Mouse (Mus musculus): ENCODE measurements around the gene Filip1l. TPM values are rescaled to one million over a fixed set of nuclear protein-coding genes. Genes with fewer than 3 reads are reported as not detected.

Filip1l gene
- polyA plus RNA-seq, 1 experiment from 2014 or later: 38.2 TPM

- Histone ChIP-seq H3K27ac (ENCODE audit: low read depth) (no peak overlapping the region), H3K4me3 (ENCODE audit: low read depth, low read length) (no peak overlapping the region), H3K4me2 (ENCODE audit: low read length) (no peak overlapping the region), H3K9ac (ENCODE audit: low read length) (no peak overlapping the region), H3K4me1 (replicated peaks; ENCODE audit: control insufficient read depth, insufficient read depth, low read length) (peaks cover 16% of the 10 kb centered on the region; the same call in 1 of the 2 replicates), H3K27me3 (replicated peaks; ENCODE audit: control insufficient read depth, insufficient read depth, low read length) (no peaks in the 10 kb centered on the region), H3K36me3 (ENCODE audit: control insufficient read depth, insufficient read depth, low read length) (no peaks in the 10 kb centered on the region), H3K9me3 (ENCODE audit: control insufficient read depth, low read length) (no peaks in the 10 kb centered on the region)
- ATAC-seq (replicated peaks; ENCODE audit: low FRiP score, low TSS enrichment, low read depth): no peak
- WGBS: 53% methylated on average over 4 of the region's 4 CpGs
- no peak for DNase-seq (ENCODE audit: low spot score)
These were observed 130.0 kb downstream of the Filip1l start for GRCm38 (mm10) chr16:57482911-57483310.

- Histone ChIP-seq H3K27me3 (replicated peaks; ENCODE audit: control insufficient read depth, insufficient read depth, low read length) (no peaks in the 10 kb centered on the region), H3K9ac (ENCODE audit: low read length) (no peak overlapping the region), H3K9me3 (ENCODE audit: control insufficient read depth, low read length) (no peaks in the 10 kb centered on the region), H3K36me3 (ENCODE audit: control insufficient read depth, insufficient read depth, low read length) (no peaks in the 10 kb centered on the region), H3K4me2 (ENCODE audit: low read length) (no peak overlapping the region), H3K4me3 (ENCODE audit: low read depth, low read length) (no peak overlapping the region), H3K4me1 (replicated peaks; ENCODE audit: control insufficient read depth, insufficient read depth, low read length) (peaks cover 16% of the 10 kb centered on the region; the same call in 1 of the 2 replicates), H3K27ac (ENCODE audit: low read depth) (peak overlapping the region; percentile 82)
- DNase-seq (ENCODE audit: low spot score): no peak
- no peak for ATAC-seq (replicated peaks; ENCODE audit: low FRiP score, low TSS enrichment, low read depth)
- 52% methylated on average over 2 of the region's 2 CpGs for WGBS
These were observed 130.6 kb downstream of the Filip1l start for GRCm38 (mm10) chr16:57483503-57483902.

- peak overlapping the region; percentile 82 for H3K27ac ChIP-seq (ENCODE audit: low read depth)
- WGBS: 36% methylated on average over 12 of the region's 12 CpGs
- no peak overlapping the region for H3K4me2 ChIP-seq (ENCODE audit: low read length)
- no peaks in the 10 kb centered on the region for H3K9me3 ChIP-seq (ENCODE audit: control insufficient read depth, low read length)
- ATAC-seq (replicated peaks; ENCODE audit: low FRiP score, low TSS enrichment, low read depth) (peak; percentile 58; the same call in 1 of the 2 replicates), DNase-seq (ENCODE audit: low spot score) (no peak)
- H3K4me1 ChIP-seq (replicated peaks; ENCODE audit: control insufficient read depth, insufficient read depth, low read length): peaks cover 16% of the 10 kb centered on the region; the same call in 1 of the 2 replicates
- no peak overlapping the region for H3K4me3 ChIP-seq (ENCODE audit: low read depth, low read length)
- H3K9ac ChIP-seq (ENCODE audit: low read length): no peak overlapping the region
- H3K27me3 ChIP-seq (replicated peaks; ENCODE audit: control insufficient read depth, insufficient read depth, low read length): no peaks in the 10 kb centered on the region
- H3K36me3 ChIP-seq (ENCODE audit: control insufficient read depth, insufficient read depth, low read length): no peaks in the 10 kb centered on the region
These were observed 131.3 kb downstream of the Filip1l start for GRCm38 (mm10) chr16:57484043-57484795.

GRCm38 (mm10) chr16:57485265-57485664 lies 132.4 kb downstream of the Filip1l start:
- Histone ChIP-seq H3K4me2 (ENCODE audit: low read length) (no peak overlapping the region), H3K9me3 (ENCODE audit: control insufficient read depth, low read length) (no peaks in the 10 kb centered on the region), H3K4me3 (ENCODE audit: low read depth, low read length) (no peak overlapping the region), H3K4me1 (replicated peaks; ENCODE audit: control insufficient read depth, insufficient read depth, low read length) (peaks cover 12% of the 10 kb centered on the region; the same call in 1 of the 2 replicates), H3K27me3 (replicated peaks; ENCODE audit: control insufficient read depth, insufficient read depth, low read length) (no peaks in the 10 kb centered on the region), H3K27ac (ENCODE audit: low read depth) (no peak overlapping the region), H3K9ac (ENCODE audit: low read length) (no peak overlapping the region), H3K36me3 (ENCODE audit: control insufficient read depth, insufficient read depth, low read length) (no peaks in the 10 kb centered on the region)
- ATAC-seq (replicated peaks; ENCODE audit: low FRiP score, low TSS enrichment, low read depth) (no peak), DNase-seq (ENCODE audit: low spot score) (no peak)
- 83% methylated on average over 9 of the region's 9 CpGs for whole genome bisulfite sequencing

GRCm38 (mm10) chr16:57486266-57486665 lies 133.4 kb downstream of the Filip1l start:
- no peaks in the 10 kb centered on the region for H3K9me3 ChIP-seq (ENCODE audit: control insufficient read depth, low read length)
- H3K27ac ChIP-seq (ENCODE audit: low read depth): no peak overlapping the region
- ATAC-seq (replicated peaks; ENCODE audit: low FRiP score, low TSS enrichment, low read depth) (no peak), DNase-seq (ENCODE audit: low spot score) (no peak)
- no peak overlapping the region for H3K9ac ChIP-seq (ENCODE audit: low read length)
- H3K4me2 ChIP-seq (ENCODE audit: low read length): no peak overlapping the region
- H3K4me1 ChIP-seq (replicated peaks; ENCODE audit: control insufficient read depth, insufficient read depth, low read length): peaks cover 12% of the 10 kb centered on the region; the same call in 1 of the 2 replicates
- no peaks in the 10 kb centered on the region for H3K36me3 ChIP-seq (ENCODE audit: control insufficient read depth, insufficient read depth, low read length)
- 92% methylated on average over 5 of the region's 5 CpGs for WGBS
- H3K27me3 ChIP-seq (replicated peaks; ENCODE audit: control insufficient read depth, insufficient read depth, low read length): no peaks in the 10 kb centered on the region
- H3K4me3 ChIP-seq (ENCODE audit: low read depth, low read length): no peak overlapping the region

GRCm38 (mm10) chr16:57488661-57489060 lies 135.8 kb downstream of the Filip1l start:
- peaks cover 11% of the 10 kb centered on the region; the same call in 1 of the 2 replicates for H3K4me1 ChIP-seq (replicated peaks; ENCODE audit: control insufficient read depth, insufficient read depth, low read length)
- no peak for DNase-seq (ENCODE audit: low spot score)

GRCm38 (mm10) chr16:57490691-57491090 lies 137.8 kb downstream of the Filip1l start:
- Histone ChIP-seq H3K27ac (ENCODE audit: low read depth) (no peak overlapping the region), H3K4me3 (ENCODE audit: low read depth, low read length) (no peak overlapping the region), H3K9me3 (ENCODE audit: control insufficient read depth, low read length) (no peaks in the 10 kb centered on the region), H3K4me1 (replicated peaks; ENCODE audit: control insufficient read depth, insufficient read depth, low read length) (no peaks in the 10 kb centered on the region), H3K27me3 (replicated peaks; ENCODE audit: control insufficient read depth, insufficient read depth, low read length) (no peaks in the 10 kb centered on the region), H3K9ac (ENCODE audit: low read length) (no peak overlapping the region), H3K36me3 (ENCODE audit: control insufficient read depth, insufficient read depth, low read length) (no peaks in the 10 kb centered on the region), H3K4me2 (ENCODE audit: low read length) (no peak overlapping the region)
- no peak for DNase-seq (ENCODE audit: low spot score)
- 90% methylated on average over 8 of the region's 8 CpGs for WGBS
- no peak for ATAC-seq (replicated peaks; ENCODE audit: low FRiP score, low TSS enrichment, low read depth)

More at GRCm38 (mm10) chr16:57488661-57489060, 135.8 kb downstream of the Filip1l start:
- no peak overlapping the region for H3K9ac ChIP-seq (ENCODE audit: low read length)
- H3K4me2 ChIP-seq (ENCODE audit: low read length): no peak overlapping the region
- H3K4me3 ChIP-seq (ENCODE audit: low read depth, low read length): no peak overlapping the region
- no peak overlapping the region for H3K27ac ChIP-seq (ENCODE audit: low read depth)
- no peaks in the 10 kb centered on the region for H3K36me3 ChIP-seq (ENCODE audit: control insufficient read depth, insufficient read depth, low read length)
- H3K9me3 ChIP-seq (ENCODE audit: control insufficient read depth, low read length): no peaks in the 10 kb centered on the region
- H3K27me3 ChIP-seq (replicated peaks; ENCODE audit: control insufficient read depth, insufficient read depth, low read length): no peaks in the 10 kb centered on the region
- no peak for ATAC-seq (replicated peaks; ENCODE audit: low FRiP score, low TSS enrichment, low read depth)

- Histone ChIP-seq H3K9ac (ENCODE audit: low read length) (no peak overlapping the region), H3K27me3 (replicated peaks; ENCODE audit: control insufficient read depth, insufficient read depth, low read length) (no peaks in the 10 kb centered on the region), H3K36me3 (ENCODE audit: control insufficient read depth, insufficient read depth, low read length) (no peaks in the 10 kb centered on the region), H3K4me1 (replicated peaks; ENCODE audit: control insufficient read depth, insufficient read depth, low read length) (0 out of 2 replicates have a peak, but pooled peaks cover 1% of the 10 kb centered on the region), H3K27ac (ENCODE audit: low read depth) (no peak overlapping the region), H3K4me2 (ENCODE audit: low read length) (no peak overlapping the region), H3K9me3 (ENCODE audit: control insufficient read depth, low read length) (no peaks in the 10 kb centered on the region), H3K4me3 (ENCODE audit: low read depth, low read length) (no peak overlapping the region)
- no peak for DNase-seq (ENCODE audit: low spot score)
- ATAC-seq (replicated peaks; ENCODE audit: low FRiP score, low TSS enrichment, low read depth): no peak
- WGBS: 91% methylated on average over 4 of the region's 4 CpGs
These were observed 139.0 kb downstream of the Filip1l start for GRCm38 (mm10) chr16:57491853-57492252.
